Mouse (Mus musculus): ENCODE results near the gene Ngp.
A peak's percentile ranks its signal among the peaks of the same experiment; 100 is the strongest.

The Ngp gene

DNA sequence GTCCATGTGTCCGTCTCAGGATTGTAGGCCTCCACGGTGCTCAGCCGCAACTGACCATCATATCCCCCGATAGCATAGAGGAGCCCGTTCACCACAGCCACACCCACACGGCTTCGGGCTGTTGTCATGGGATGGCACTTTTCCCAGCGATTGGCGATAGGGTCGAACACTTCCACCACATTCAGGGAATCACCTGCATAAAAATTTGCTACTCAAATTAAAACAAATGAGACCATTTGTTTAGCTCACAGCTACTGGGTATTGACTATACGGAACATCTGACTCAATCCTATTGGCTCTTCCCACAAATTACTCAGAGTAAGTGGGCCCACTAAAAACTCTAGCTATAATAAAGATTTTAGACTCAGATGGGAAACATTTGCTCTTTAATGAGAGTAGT lies 16.5 kb downstream of the Ngp start:
- no peak for DNase-seq (ENCODE audit: low spot score)

DNA sequence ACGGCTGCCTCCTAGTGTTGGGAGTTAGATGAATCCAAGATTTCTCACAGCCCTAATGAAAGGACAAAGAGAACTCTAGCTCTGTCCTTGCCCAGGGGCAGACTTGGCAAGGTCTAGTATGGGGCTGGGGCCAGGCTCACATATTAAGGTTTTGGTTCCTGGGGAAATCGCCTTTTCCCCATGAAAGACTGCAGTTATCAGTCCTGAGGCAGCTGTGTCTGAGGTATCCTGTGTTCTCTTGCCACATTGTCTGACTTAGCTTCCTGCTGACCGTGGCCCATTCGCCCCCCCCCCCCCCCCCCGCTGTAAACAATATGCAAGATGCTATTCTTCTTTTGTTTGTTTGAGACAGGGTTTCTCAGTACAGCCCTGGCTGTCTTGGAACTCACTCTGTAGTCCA lies 20.5 kb downstream of the Ngp start:
- DNase-seq (ENCODE audit: low spot score) = no peak

DNA sequence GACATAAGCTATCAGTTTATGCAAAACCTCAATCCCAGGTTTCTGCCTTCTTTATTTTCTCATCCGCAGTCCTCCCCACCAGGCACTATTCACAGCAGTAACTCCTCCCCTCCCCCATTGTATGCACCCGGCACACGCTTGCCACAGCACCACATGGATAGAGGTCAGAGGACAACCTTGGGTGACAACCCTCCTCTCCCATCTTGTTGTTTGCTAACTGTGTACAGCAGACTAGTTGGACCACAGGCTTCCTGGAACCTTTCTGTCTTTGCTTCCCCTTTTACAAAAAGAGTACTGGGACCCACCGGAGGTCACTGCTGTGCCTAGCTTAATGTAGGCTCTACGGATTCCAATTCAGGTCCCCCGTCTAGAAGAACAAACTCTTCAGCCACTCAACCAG lies 21.0 kb downstream of the Ngp start:
- DNase-seq (ENCODE audit: low spot score) = no peak

DNA sequence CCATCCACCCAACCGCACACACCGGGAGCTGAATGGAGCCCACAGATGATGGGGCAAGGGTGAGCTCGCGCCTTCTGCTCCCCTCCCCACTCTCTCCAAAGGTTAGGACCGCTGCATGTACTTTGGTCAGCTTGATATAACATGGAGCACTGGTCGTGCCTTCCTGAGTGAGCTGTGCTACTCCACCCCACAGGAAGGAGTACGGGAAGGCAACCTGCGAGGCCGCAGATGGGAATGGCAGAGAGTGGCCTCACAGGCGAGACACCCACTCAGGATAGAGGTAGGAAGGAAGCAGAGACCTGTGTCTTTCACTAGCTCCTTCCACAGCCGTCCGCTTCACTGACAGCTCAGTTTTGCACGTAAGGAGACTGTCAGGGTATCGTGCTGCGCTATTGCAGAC lies 28.8 kb downstream of the Ngp start:
- no peak for DNase-seq (ENCODE audit: low spot score)

DNA sequence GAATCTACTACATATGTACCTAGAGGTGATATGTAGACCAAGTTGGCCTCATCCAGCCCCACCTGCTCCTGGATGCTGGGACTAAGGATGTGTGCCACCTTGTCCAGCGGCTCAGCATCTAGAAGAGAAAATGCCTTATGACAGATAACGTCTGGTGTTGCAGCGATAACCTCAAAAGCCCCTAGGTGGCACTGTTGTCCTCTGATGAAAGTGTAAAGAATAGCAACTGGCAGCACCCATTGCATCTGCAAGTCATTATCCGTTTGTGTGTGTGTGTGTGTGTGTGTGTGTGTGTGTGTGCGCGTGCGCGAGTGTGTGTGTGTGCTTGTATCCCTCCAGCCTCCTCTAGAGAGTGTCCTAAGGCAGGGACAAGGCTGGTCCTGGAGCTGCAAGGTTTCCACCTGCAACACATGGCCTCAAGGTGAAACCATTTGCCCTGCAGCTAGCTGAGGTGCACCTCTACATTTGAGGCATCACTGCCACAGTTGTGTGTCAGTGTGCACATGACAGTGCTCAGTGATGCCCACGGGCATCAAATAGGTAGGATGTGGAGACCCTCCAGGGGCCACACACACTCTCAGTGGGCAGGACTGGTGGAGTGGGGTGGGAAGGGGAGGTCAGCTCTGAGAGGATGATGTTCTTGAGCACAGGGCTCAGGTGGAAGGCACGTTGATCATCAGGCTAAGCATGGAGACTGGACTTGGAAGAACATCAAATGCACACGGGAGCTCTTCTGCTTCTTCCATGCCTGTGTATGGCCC lies 29.5 kb downstream of the Ngp start:
- DNase-seq (ENCODE audit: low spot score) = peak; percentile 90

DNA sequence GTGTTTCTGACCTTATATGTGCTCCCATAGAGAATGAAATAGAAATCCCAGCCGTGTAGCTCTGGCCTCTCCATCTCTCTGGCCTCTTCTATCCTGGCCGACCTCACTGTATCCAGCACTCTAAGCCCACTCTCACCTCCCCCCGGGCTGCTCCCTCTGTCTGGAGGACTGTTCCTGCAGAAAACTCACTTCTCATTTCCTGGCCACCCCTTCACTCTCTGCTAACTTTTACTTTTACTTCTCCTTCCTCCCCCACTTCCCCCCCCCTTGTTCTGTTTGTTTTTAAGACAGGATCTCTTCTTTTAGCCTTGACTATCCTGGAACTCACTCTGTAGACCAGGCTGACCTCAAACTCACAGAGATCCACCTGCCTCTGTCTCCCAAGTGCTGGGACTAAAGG lies 33.0 kb downstream of the Ngp start:
- DNase-seq (ENCODE audit: low spot score) = no peak

DNA sequence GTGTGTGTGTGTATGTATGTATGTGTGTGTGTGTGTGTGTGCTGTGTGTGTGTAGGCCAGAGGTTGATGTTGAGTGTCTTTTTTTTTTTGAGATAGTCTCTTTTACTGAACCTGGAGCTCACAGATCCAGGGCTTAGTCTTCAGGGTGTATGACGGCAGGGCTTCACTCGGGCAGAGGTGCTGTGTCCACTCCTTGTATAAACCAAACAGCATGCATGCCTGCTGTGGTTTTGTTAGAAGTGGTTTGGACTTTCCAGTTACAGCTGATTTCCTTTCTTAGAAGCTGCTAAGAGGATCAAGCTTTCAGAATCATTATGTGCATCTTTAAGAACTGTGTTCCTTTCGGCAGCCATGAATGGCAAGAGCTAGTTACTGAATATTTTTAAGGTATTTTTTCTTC lies 38.4 kb downstream of the Ngp start:
- DNase-seq (ENCODE audit: low spot score) = no peak

DNA sequence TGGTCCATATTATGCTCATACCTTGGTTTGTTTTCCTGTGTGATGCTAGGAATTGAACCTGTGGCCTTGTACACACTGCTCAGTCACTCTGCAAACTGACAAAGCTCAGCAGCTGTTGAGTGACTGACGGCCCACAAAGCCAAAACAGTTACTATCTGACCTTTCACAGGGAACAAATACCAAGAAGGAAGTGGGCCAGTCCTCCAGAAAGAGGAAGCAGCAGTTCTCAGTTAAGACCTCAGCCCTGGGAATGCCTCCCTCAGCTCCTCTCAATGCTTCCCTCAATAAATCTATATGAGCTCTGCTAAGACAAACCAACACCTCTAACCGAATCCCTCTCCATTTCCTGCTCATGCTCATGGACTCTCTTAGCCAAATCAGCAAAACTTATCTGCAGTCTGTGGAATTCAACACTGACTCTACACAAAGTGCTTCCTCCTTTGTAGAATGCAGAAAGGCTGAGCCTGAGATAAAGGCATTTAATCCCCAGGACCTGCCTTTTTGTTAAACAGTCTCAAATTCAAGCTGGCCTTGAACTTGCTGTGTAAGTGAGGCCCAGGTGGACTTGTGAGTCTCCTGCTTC lies 39.7 kb downstream of the Ngp start:
- DNase-seq (ENCODE audit: low spot score) = peak; percentile 49

DNA sequence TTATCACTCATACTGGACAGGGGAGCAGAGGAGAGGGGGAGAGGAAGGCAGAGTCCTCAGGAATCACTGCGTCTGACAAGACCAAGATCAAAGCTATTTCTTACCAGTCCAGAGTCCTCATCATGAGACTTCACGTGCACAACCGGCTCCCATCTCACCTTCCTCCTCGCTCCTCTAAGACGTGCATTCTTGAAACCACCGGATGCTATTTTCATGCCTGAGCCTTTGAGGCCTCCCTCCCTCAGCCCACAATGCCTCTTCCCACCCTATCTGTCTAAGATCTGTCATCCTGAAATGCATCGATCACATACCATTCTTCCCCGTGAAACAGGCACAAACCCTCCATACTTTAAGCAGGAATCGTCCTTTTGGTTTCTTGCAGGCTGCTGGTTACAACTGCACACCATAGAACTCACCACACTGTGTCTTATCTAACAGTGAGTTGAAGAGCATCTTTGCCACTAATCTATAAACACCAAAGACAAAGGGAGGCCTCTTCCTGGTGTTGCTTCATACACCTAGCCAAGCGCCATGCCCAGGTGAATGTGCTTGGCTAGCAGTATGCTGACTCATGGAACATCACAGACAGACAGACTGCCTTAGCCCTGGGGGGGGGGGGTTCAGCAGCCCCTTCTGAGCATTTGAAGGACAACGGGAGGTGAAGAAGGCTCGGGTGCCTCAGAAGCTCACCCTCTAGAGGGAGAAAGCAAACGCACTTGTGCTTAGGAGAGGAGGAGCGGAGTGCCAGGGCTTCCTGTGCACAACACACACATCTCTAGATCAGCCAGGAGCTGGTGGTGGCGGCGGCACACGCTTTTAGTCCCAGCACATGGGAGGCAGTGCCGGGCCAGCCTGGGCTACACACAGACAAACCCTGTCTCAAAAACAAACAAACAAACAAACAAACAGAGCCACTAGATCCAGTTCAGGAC lies 41.6 kb downstream of the Ngp start:
- DNase-seq (ENCODE audit: low spot score) = no peak

DNA sequence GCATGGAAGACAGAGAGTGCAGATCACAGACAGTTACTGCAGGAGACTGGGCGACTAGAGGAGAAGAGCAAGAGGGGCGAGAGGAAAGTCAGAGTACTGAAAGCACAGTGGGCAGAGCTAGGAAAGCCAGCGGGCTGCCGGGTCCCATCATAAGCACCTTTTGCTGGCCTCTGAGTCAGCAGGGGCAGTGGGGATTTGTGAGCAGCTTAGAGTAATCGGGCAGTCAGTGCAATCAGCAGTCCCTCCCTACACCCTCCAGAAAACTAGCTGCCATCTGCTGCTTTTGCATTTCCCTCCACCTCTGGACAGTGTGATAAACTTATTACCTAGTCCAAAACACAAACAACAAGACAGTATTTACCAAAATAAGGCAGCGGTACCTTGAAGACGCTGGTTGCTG lies 42.8 kb downstream of the Ngp start:
- no peak for DNase-seq (ENCODE audit: low spot score)

DNA sequence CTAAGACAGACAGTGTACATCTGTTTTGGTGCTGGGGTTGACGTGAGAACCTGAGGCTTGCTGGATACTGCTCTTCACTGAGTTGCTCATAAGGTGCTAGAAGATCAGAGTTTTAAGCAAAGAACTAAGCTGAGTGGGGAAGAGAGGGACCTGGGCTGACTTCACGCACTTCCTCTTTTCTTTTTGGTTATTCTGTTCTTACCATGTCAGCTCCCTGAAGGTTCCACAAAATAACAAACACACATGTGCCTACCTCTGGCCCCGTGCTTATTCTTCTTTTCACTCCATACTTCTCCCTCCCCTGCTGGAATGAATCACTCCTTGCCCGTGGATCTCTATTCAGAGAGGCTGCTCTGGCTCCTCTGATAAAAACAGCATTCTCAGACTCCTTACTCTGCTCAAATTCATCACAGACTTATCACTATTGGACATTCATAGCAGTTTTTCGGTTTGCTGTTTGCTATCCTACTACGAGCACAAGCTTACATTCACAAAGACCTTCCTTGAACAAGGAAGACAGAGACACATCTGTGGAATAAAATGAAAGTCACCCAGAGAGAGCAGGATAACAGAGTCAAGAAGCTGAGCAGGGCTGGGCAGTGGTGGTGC lies 44.5 kb downstream of the Ngp start:
- no peak for DNase-seq (ENCODE audit: low spot score)

DNA sequence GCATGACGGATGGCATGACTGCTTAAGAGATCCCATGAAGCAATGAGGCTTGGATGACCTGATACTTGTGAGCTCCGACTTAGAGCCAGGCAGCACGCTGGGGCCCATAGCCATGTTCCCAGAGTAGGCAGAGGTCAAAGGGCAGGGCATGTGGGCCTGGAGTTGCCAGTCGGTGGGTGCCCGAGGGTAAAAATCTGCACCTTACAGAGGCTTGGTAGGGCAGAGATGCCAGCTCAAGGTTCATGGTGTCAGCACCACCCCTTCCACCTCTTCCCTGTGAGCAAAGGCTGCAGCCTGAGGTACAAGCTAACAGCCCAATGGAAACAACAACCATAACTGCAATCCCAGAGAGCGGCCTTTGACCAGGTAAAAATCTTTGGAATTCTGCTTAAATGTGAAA lies 45.8 kb downstream of the Ngp start:
- no peak for DNase-seq (ENCODE audit: low spot score)

DNA sequence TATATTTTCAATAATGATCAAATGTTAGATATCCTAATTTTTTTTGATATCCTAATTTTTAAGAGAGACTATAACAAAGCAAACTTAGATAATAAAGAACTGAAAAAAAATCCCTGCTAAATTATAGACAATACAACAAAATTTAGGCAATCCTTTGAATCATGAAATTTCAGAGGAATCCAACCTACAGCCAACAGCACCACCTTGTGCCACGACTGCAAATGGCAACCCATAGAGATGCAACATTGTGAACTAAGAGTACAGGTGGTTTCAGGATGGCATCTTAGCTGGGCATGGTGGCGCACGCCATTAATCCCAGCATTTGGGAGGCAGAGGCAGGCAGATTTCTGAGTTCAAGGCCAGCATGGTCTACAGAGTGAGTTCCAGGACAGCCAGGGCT lies 46.6 kb downstream of the Ngp start:
- peak; percentile 26 for DNase-seq (ENCODE audit: low spot score)

Measured in adipocyte (in vitro differentiated cells).